Mouse (Mus musculus) brain, adult 2 months (tissue): ENCODE results near the gene Cbarp.

Source experiments
- DNase-seq: peaks from one replicate; pipeline ENCODE4 v3.0.0; 2011; ENCODE audit warnings: low read depth, low spot score

Gene Cbarp

GRCm38 (mm10) chr10:80144864-80145838 is 4.5 kb upstream of the Cbarp start:
- peak; percentile 88 for DNase-seq

DNA sequence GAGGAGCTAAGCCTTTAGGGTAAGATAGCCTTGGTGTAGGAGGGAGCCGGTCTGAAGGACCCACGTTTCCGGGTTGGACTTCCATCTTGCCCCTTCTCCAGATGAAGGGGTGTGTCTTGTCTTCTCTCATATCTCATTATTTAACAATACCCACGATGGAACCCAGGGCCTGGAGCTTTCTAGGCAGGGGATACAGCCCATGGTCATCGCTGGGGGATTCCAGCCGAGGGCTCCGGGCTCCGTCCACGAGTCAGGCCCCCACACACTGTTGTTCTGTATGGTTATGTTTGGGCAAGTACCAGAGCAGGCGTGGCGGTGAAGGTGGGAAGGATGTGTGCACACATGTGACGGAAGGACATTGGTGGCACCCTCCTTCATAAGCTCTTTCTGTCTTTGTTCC is 3.5 kb upstream of the Cbarp start:
- DNase-seq, result no peak

GRCm38 (mm10) chr10:80143664-80144063 is 3.0 kb upstream of the Cbarp start:
- no peak for DNase-seq

- DNase-seq, result peak; percentile 56
Measured at GRCm38 (mm10) chr10:80142530-80142925, 1.9 kb upstream of the Cbarp start.

GRCm38 (mm10) chr10:80141786-80142529 is 1.3 kb upstream of the Cbarp start:
- DNase-seq, result peak; percentile 100

DNA sequence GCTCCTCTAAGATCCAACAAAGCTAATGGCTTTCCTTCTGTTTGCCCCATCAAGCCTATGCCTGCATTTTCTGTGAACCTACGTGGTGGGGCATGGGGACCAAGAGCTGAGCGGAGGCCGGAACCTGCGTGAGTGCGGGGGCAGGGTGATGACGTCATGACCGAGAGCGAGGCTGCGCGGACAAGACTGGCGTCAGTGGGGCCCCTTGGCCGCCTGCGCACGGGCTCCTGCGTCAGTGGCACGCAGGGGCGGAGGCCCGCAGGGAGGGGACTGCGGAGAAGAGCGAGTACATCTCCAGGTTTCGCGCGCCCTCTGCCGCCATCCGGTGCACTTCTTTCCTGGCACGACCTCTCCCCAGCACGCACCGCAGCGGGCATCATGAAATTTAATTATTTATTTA is 608 bp upstream of the Cbarp start:
- DNase-seq, result peak; percentile 99

- no peak for DNase-seq
Measured at GRCm38 (mm10) chr10:80139975-80140665, 515 bp downstream of the Cbarp start.

- DNase-seq, result no peak
Measured at GRCm38 (mm10) chr10:80139439-80139775, 1.2 kb downstream of the Cbarp start.

DNA sequence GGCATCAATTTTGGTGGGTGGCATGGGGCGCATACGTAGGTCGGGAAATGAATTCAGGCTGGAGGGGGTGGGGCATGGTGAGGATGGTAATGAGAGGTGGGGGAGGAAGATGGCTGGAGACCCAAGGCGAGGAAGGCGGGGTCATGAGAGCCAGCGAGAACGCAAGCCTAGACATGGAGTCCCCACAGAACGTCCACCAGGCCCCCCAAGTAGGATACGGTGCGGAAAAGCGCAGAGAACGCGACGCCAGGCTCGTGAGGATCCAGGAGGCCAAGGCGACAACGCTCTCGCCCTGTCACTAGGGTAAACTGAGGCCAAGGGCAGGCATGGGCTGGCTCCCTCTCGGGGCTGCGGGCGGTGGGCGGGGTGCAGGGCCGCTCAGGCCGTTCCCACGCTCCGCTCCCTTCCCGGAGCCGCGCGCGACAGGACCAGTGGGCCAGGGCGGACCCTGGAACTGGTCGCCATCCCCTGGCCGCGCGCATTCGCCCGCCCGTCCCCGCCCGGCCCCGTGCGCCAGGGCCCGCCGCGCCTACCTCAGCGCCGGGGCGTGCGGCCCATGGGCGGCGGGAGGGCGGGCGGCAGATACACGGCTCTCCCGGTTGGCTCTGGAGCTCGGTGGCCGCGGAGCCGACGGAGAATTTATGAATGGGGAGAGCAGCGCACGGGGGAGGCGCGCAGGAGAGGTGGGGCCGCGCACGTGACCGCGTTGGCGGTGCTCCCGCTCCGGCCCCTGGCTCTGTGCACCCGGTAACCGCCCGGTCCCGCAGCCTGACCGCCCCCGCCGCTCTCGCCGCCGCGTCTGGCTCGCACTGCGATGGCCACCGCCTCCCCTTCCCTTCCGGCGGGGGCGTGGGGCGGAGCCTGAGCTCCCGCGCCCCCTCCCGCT is 1.8 kb downstream of the Cbarp start, which contains the start of gene Atp5d:
Atp5d (plus strand) TSS at position 80 of the 886 bp plus-strand sequence.
- DNase-seq, result peak; percentile 91

DNA sequence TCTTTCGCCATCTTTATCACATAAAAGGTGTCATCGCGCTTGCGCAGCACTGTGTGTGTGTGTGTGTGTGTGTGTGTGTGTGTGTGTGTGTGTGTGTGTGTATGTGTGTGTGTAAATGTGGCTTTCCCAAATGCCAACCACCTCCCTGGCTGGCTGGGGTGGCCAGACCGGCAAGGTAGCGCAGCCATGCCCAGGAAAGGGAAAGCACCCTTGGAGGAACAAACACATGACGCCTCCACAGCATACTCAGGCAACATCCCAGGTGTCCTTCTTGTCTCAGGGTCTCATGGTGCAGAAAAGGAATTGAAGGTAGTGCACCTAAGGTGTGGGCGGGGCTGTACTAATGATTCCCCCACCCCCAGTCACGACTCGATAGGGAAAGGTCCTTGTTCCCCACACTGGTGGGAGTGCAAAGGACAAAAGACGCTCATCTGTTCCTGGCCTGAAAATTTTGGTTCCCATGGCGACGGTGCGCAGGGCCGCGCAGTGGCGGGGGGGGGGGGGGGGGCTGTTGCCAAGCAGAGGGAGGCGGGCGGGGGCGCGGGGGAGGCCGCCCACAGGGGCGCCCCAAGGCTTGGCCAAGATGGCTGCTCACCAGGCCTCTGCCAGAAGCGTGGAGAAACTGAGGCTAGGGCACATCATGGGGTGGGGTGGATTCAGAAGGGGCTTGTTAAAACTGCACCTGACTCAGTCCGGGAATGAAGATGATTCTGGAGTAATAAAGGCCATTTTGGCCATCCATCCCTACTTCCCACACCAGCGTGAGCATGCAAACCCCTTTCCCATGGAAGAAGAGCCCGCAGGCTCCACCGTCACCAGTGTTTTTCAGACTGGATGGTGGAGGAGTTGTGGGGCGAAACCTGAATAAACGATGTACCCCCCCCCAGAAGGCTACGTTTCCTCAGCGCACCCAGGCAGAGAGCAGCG is 2.7 kb downstream of the Cbarp start:
- peak; percentile 81 for DNase-seq

GRCm38 (mm10) chr10:80136952-80137625 is 3.5 kb downstream of the Cbarp start:
- peak; percentile 90 for DNase-seq

DNA sequence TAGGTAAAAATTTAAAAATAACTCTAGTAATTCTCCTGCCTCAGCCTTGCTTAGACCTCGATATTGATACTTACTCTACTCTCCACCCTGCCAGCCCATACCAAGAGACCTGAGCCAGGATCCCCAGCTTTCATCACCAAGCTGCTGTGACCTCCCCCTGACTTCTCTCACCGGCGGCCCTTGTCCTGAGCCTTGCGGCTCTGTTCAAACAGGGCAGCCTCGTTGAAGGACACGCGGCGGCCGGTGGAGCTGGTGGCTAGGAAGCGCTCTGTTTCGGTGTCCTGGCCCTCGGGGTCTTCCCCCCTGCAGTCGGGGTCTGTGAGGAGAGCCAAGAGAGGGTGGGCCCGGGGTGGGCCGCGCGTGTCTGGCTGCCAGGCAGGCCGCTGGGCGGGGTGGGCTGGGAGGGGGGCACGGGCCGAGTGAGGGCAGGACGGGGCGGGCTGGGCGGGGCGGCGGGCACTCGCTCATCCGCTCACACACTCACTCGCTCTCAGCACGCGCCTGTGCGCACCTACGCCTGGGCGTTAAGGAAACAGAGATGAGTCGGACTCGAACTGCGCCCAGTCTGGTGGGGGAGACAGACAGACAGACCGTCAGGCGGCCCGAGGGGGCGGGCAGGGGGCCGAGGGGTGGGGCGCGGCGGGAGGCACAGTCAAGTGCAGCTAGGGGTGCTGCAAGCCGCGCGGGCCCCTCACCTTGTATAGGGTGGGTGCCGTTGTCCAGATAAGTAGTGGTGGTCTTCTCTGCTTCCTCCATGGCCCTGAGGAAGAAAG is 4.3 kb downstream of the Cbarp start:
- no peak for DNase-seq

DNA sequence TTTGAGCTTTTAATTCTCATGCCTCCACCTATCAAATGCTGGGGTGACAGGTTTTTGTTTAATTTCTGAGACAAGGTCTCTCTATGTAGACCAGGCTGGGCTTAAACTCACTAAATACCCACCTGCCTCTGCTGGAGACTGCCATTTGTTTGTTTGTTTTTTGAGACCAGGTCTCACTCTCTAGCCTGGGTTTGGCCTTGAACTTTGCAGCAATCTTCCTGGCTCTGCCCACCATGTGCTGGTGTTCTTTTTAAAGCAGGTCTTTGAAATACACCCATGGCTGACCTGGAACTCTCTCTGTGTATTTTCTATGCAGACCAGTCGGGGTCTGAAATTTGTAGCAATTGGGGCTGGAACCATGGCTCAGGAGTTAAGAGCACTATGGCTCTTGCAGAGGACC is 5.0 kb downstream of the Cbarp start:
- no peak for DNase-seq

DNA sequence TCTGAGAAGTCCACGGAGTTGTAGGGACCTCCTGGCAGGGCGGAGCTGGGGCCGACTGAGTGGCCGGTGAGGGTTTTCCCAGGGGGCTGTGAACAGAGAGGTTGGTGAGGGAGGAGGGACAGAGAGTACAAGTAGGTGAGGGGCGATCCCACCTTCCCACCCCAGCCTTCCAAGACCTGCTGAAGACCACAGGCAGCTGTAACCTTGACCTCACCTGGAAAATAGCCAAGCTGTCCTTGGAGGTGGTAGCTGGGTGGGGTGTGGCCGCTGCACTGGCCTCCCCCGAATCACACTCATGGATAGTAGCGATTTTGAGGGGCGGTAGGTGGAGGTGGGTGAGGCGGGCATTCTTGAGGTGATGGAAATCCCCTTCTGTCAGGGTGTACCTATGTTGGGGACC is 5.5 kb downstream of the Cbarp start:
- DNase-seq, result no peak

- no peak for DNase-seq
Measured at GRCm38 (mm10) chr10:80134421-80134820, 6.2 kb downstream of the Cbarp start.

- no peak for DNase-seq
Measured at GRCm38 (mm10) chr10:80133226-80133849, 7.3 kb downstream of the Cbarp start.

GRCm38 (mm10) chr10:80131952-80132350 is 8.7 kb downstream of the Cbarp start:
- peak; percentile 59 for DNase-seq

GRCm38 (mm10) chr10:80131316-80131951 is 9.2 kb downstream of the Cbarp start:
- peak; percentile 81 for DNase-seq
